Mouse (Mus musculus): ENCODE measurements around the gene Satb1.

Satb1 gene

GRCm38 (mm10) chr17:51775070-51775881 is 57.8 kb downstream of the Satb1 start:
- no peak for DNase-seq (ENCODE audit: low spot score)

GRCm38 (mm10) chr17:51763600-51763999 is 69.5 kb downstream of the Satb1 start:
- no peak for DNase-seq (ENCODE audit: low spot score)

GRCm38 (mm10) chr17:51762503-51762902 is 70.6 kb downstream of the Satb1 start:
- DNase-seq (ENCODE audit: low spot score), result no peak

- DNase-seq (ENCODE audit: low spot score), result no peak
Observed at GRCm38 (mm10) chr17:51760997-51761655, 72.0 kb downstream of the Satb1 start.

- no peak for DNase-seq (ENCODE audit: low spot score)
Observed at GRCm38 (mm10) chr17:51760251-51760887, 72.7 kb downstream of the Satb1 start.

GRCm38 (mm10) chr17:51759509-51759908 is 73.6 kb downstream of the Satb1 start:
- no peak for DNase-seq (ENCODE audit: low spot score)

- DNase-seq (ENCODE audit: low spot score), result no peak
Observed at GRCm38 (mm10) chr17:51752142-51752541, 80.9 kb downstream of the Satb1 start.

- no peak for DNase-seq (ENCODE audit: low spot score)
Observed at GRCm38 (mm10) chr17:51747204-51747603, 85.9 kb downstream of the Satb1 start.

GRCm38 (mm10) chr17:51742502-51742901 is 90.6 kb downstream of the Satb1 start:
- DNase-seq (ENCODE audit: low spot score), result no peak

GRCm38 (mm10) chr17:51741126-51741525 is 92.0 kb downstream of the Satb1 start:
- no peak for DNase-seq (ENCODE audit: low spot score)

- no peak for DNase-seq (ENCODE audit: low spot score)
Observed at GRCm38 (mm10) chr17:51740246-51740645, 92.8 kb downstream of the Satb1 start.

GRCm38 (mm10) chr17:51724486-51724885 is 108.6 kb downstream of the Satb1 start:
- no peak for DNase-seq (ENCODE audit: low spot score)

GRCm38 (mm10) chr17:51695711-51696110 is 137.4 kb downstream of the Satb1 start:
- DNase-seq (ENCODE audit: low spot score), result no peak

GRCm38 (mm10) chr17:51695271-51695670 is 137.8 kb downstream of the Satb1 start:
- no peak for DNase-seq (ENCODE audit: low spot score)

- DNase-seq (ENCODE audit: low spot score), result no peak
Observed at GRCm38 (mm10) chr17:51690526-51690925, 142.6 kb downstream of the Satb1 start.

- DNase-seq (ENCODE audit: low spot score), result no peak
Observed at GRCm38 (mm10) chr17:51687226-51687625, 145.9 kb downstream of the Satb1 start.
